9 mouse cellular contexts compared by ENCODE assay signal in genomic region chr16:7279544-7279943, GRCm38 (mm10).
DNase-seq lines count a peak whose midpoint lies in the region; ATAC-seq lines count a peak whose summit lies in the region.
"Had no signal": no experiment of that assay in that cellular context is flagged by ENCODE, and none has a peak within 500 bp of the region (broad histone marks: within the 10 kb centered on the region; RNA-seq: fewer than 3 reads in every experiment).

No protein-coding gene starts in this region.

- peaks cover 13% of the 10 kb centered on the region; the same call in 1 of the 2 replicates for H3K4me1 ChIP-seq in heart, embryonic 13.5 days
- H3K4me1 ChIP-seq: forebrain, embryonic 12.5 days had no signal

- H3K27me3 ChIP-seq in heart, embryonic 13.5 days (replicated peaks): no peaks in the 10 kb centered on the region
- H3K27me3 ChIP-seq: forebrain, embryonic 12.5 days had no signal

- H3K27ac ChIP-seq in heart, embryonic 13.5 days (replicated peaks): 0 out of 2 replicates have a peak overlapping the region, but pooled peaks have one; percentile 16
- H3K27ac ChIP-seq: forebrain, embryonic 12.5 days had no signal

- 0 out of 2 replicates have a peak, but pooled peaks cover 3% of the 10 kb centered on the region for H3K9me3 ChIP-seq in heart, embryonic 13.5 days
- H3K9me3 ChIP-seq: forebrain, embryonic 12.5 days had no signal

- 46% methylated on average over 5 of the region's 5 CpGs for WGBS in heart, embryonic 13.5 days

- H3K4me3 ChIP-seq in heart, embryonic 13.5 days: no peak overlapping the region
- H3K4me3 ChIP-seq: forebrain, embryonic 12.5 days had no signal

- H3K4me2 ChIP-seq in heart, embryonic 13.5 days: no peak overlapping the region
- H3K4me2 ChIP-seq: forebrain, embryonic 12.5 days had no signal

- DNase-seq in cerebellum, adult 11 months: peak; percentile 19
- no peak for DNase-seq in cerebellum, postnatal 4 days (ENCODE audit: low spot score in 2 of 2)
- DNase-seq in layer of hippocampus, adult 9-10 months (ENCODE audit: low spot score): peak; percentile 27
- no peak for DNase-seq in layer of hippocampus, postnatal 36 days
- DNase-seq in mesoderm, embryonic 11.5 days (ENCODE audit: low read depth, low spot score): peak; percentile 29
- DNase-seq in urinary bladder, adult 2 months (ENCODE audit: low spot score): no peak
- DNase-seq in adrenal gland, postnatal 25 days: no peak

- no peak overlapping the region for H3K9ac ChIP-seq in heart, embryonic 13.5 days
- H3K9ac ChIP-seq: forebrain, embryonic 12.5 days had no signal

- no peak for ATAC-seq in heart, embryonic 13.5 days (ENCODE audit: extremely low read depth, insufficient number of reproducible peaks, low FRiP score, low TSS enrichment)

- H3K36me3 ChIP-seq in heart, embryonic 13.5 days: no peaks in the 10 kb centered on the region
- H3K36me3 ChIP-seq: forebrain, embryonic 12.5 days had no signal

Comparison
In these comparisons a context has a peak if more than half of its experiments do, and no peak if none do; other contexts are left out.
1. DNase-seq: peak in cerebellum, adult 11 months (single experiment), layer of hippocampus, adult 9-10 months (single experiment) and mesoderm, embryonic 11.5 days (single experiment); none in cerebellum, postnatal 4 days (0 of 2), layer of hippocampus, postnatal 36 days (0 of 2), urinary bladder, adult 2 months (single experiment) and adrenal gland, postnatal 25 days (single experiment).